10 mouse cellular contexts compared by ENCODE assay signal in the genomic region with DNA sequence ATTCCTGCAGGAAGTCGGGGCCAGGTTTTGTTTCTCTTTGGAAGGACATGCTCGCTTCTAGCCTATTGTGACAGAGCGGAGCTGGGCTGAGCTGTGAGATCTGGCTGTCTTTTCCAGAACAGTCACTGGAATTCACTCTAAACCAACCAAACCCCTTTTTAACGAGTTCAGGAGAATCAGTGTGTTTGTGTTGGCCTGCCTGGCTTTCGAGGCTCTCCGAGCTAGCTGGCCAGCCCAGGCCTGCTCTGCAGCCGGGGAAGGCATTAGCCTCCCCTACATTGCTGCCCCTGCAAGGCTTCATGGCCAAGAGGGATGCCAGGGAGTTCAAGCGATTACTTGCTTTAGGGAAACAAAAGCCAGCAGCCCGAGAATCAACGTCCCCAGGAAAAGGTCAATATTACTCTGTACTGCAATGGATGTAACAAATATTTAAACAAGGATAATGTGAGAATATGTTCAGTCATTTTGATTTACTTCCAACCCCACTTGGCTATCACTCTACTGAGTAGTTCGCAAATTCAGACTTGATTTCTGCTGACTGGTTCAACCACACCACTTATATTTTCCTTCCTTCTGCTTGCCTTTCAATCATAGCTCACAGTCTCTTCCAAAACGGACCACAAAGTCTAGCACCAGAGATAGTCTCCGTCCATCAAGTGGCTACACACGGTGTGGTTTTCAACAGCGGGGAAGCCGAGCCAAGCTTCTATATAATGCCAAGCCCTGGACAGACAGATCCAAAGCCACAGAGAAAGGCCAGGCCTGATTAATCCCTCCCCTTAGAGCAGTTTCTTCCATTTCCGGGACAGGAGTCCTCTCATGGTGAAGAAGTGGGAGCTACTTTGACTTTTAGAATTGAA.
DNase-seq lines count a peak whose midpoint lies in the region; ATAC-seq and TF ChIP-seq lines count a peak whose summit lies in the region.
"Had no signal": no experiment of that assay in that cellular context is flagged by ENCODE, and none has a peak within 500 bp of the region (broad histone marks: within the 10 kb centered on the region; RNA-seq: fewer than 3 reads in every experiment).

No protein-coding gene starts in this region.

- H3K9ac ChIP-seq in forebrain, postnatal 0 days: no peak overlapping the region
- no peak overlapping the region for H3K9ac ChIP-seq in embryonic facial prominence, embryonic 14.5 days (ENCODE audit: low read depth, low read length)
- 0 out of 2 replicates have a peak overlapping the region, but pooled peaks have one; percentile 7 for H3K9ac ChIP-seq in lung, embryonic 16.5 days (ENCODE audit: low read length)

- DNase-seq in forebrain, embryonic 10.5 days (ENCODE audit: extremely low spot score, low spot score): no peak
- no peak for DNase-seq in forebrain, postnatal 0 days
- peak; percentile 82 for DNase-seq in embryonic facial prominence, embryonic 14.5 days (ENCODE audit: low spot score)
- DNase-seq in heart, postnatal 10 days: peak; percentile 24 to 34
- no peak for DNase-seq in left cerebral cortex, adult 9 months (ENCODE audit: low spot score in 2 of 2)
- DNase-seq: adrenal gland, postnatal 36 days; kidney, adult 11 months had no signal

- no peaks in the 10 kb centered on the region for H3K27me3 ChIP-seq in forebrain, embryonic 10.5 days (ENCODE audit: poor library complexity, severe bottlenecking)
- no peaks in the 10 kb centered on the region for H3K27me3 ChIP-seq in forebrain, postnatal 0 days (ENCODE audit: insufficient read depth, low read length)
- H3K27me3 ChIP-seq in embryonic facial prominence, embryonic 14.5 days (replicated peaks; ENCODE audit: control insufficient read depth, insufficient read depth, low read length): no peaks in the 10 kb centered on the region
- H3K27me3 ChIP-seq in lung, embryonic 16.5 days (ENCODE audit: control insufficient read depth, insufficient read depth, low read depth, low read length): no peaks in the 10 kb centered on the region

- H3K4me1 ChIP-seq in forebrain, embryonic 10.5 days: peaks cover 21% of the 10 kb centered on the region
- H3K4me1 ChIP-seq in forebrain, postnatal 0 days (ENCODE audit: insufficient read depth): no peaks in the 10 kb centered on the region
- H3K4me1 ChIP-seq in embryonic facial prominence, embryonic 14.5 days (ENCODE audit: control insufficient read depth, insufficient read depth, low read length): peaks cover 20% of the 10 kb centered on the region
- H3K4me1 ChIP-seq in lung, embryonic 16.5 days (replicated peaks; ENCODE audit: control insufficient read depth, insufficient read depth, low read length): peaks cover 33% of the 10 kb centered on the region

- H3K4me3 ChIP-seq in forebrain, embryonic 10.5 days: no peak overlapping the region
- no peak overlapping the region for H3K4me3 ChIP-seq in forebrain, postnatal 0 days (ENCODE audit: low read depth, low read length)
- H3K4me3 ChIP-seq in embryonic facial prominence, embryonic 14.5 days (ENCODE audit: low read depth, low read length): no peak overlapping the region
- H3K4me3 ChIP-seq in lung, embryonic 16.5 days (ENCODE audit: low read length): no peak overlapping the region

- intact Hi-C loops in heart, postnatal 10 days (cut with DNase I): no loop called here

- H3K4me2 ChIP-seq in forebrain, postnatal 0 days (ENCODE audit: low read depth): no peak overlapping the region
- H3K4me2 ChIP-seq in embryonic facial prominence, embryonic 14.5 days (ENCODE audit: low read depth, low read length): no peak overlapping the region
- no peak overlapping the region for H3K4me2 ChIP-seq in lung, embryonic 16.5 days (ENCODE audit: low read depth, low read length)

- ATAC-seq in forebrain, postnatal 0 days: no peak
- peak; percentile 55; the same call in 1 of the 2 replicates for ATAC-seq in embryonic facial prominence, embryonic 14.5 days (ENCODE audit: low read depth)
- ATAC-seq in lung, embryonic 16.5 days (ENCODE audit: low read depth): peak; percentile 72
- no peak for ATAC-seq in granulocyte monocyte progenitor cell, adult 5-6 weeks (replicated peaks; ENCODE audit: poor library complexity, severe bottlenecking)
- ATAC-seq in erythroid progenitor cell, adult 5-6 weeks (replicated peaks; ENCODE audit: low FRiP score, poor library complexity, severe bottlenecking): no peak

- no peak for TF ChIP-seq CTCF in forebrain, postnatal 0 days (IDR thresholded peaks at IDR 0.05; ENCODE audit: low read depth)

- H3K36me3 ChIP-seq in forebrain, embryonic 10.5 days (replicated peaks): no peaks in the 10 kb centered on the region
- H3K36me3 ChIP-seq in forebrain, postnatal 0 days (ENCODE audit: insufficient read depth): no peaks in the 10 kb centered on the region
- no peaks in the 10 kb centered on the region for H3K36me3 ChIP-seq in embryonic facial prominence, embryonic 14.5 days (ENCODE audit: control insufficient read depth, insufficient read depth, low read length)
- no peaks in the 10 kb centered on the region for H3K36me3 ChIP-seq in lung, embryonic 16.5 days (ENCODE audit: control insufficient read depth, insufficient read depth, low read length)

- no peaks in the 10 kb centered on the region for H3K9me3 ChIP-seq in forebrain, embryonic 10.5 days
- H3K9me3 ChIP-seq in forebrain, postnatal 0 days (ENCODE audit: low read length): no peaks in the 10 kb centered on the region
- no peaks in the 10 kb centered on the region for H3K9me3 ChIP-seq in embryonic facial prominence, embryonic 14.5 days (ENCODE audit: control insufficient read depth, low read length)
- H3K9me3 ChIP-seq in lung, embryonic 16.5 days (ENCODE audit: control insufficient read depth, low read length): no peaks in the 10 kb centered on the region

- 79% methylated on average over 17 of the region's 17 CpGs for WGBS in forebrain, embryonic 10.5 days
- WGBS in forebrain, postnatal 0 days: 67% methylated on average over 17 of the region's 17 CpGs
- WGBS in embryonic facial prominence, embryonic 14.5 days: 52% methylated on average over 17 of the region's 17 CpGs
- WGBS in lung, embryonic 16.5 days: 31% methylated on average over 17 of the region's 17 CpGs

- 0 out of 2 replicates have a peak overlapping the region, but pooled peaks have one; percentile 15 for H3K27ac ChIP-seq in forebrain, embryonic 10.5 days
- H3K27ac ChIP-seq in forebrain, postnatal 0 days (ENCODE audit: low read depth, low read length): no peak overlapping the region
- peak overlapping the region; percentile 59 for H3K27ac ChIP-seq in embryonic facial prominence, embryonic 14.5 days (replicated peaks; ENCODE audit: low read depth, low read length)
- H3K27ac ChIP-seq in lung, embryonic 16.5 days (ENCODE audit: low read length): peak overlapping the region; percentile 85

Comparison
In these comparisons a context has a peak if more than half of its experiments do, and no peak if none do; other contexts are left out.
1. DNase-seq: peak in embryonic facial prominence, embryonic 14.5 days (single experiment) and heart, postnatal 10 days (2 of 2); none in forebrain, embryonic 10.5 days (single experiment), forebrain, postnatal 0 days (single experiment) and left cerebral cortex, adult 9 months (0 of 2).
2. ATAC-seq: peak in embryonic facial prominence, embryonic 14.5 days (single experiment) and lung, embryonic 16.5 days (single experiment); none in forebrain, postnatal 0 days (single experiment), granulocyte monocyte progenitor cell, adult 5-6 weeks (single experiment) and erythroid progenitor cell, adult 5-6 weeks (single experiment).